Mouse (Mus musculus) olfactory bulb, adult 2 months (tissue): ENCODE data around the gene Napepld.

Experiments used
- CTCF ChIP-seq: fragments of 200-500 bp; IDR thresholded peaks from 2 replicates; pipeline ENCODE4 v1.5.1; 2012; ENCODE audit warnings: low read depth, mild to moderate bottlenecking, low read length, moderate library complexity; ENCODE audit not compliant: insufficient read depth
- POLR2A ChIP-seq: fragments of 200-500 bp; IDR thresholded peaks from 2 replicates; pipeline ENCODE4 v1.6.1; 2012; ENCODE audit warnings: mild to moderate bottlenecking, low read depth, low read length, moderate library complexity; ENCODE audit not compliant: insufficient read depth

- TF ChIP-seq CTCF (no peak), POLR2A (no peak)
Observed at GRCm38 (mm10) chr5:21739120-21739519, 37.9 kb upstream of the Napepld start.
